Mouse (Mus musculus) adrenal gland, postnatal 14 days (tissue): ENCODE data around the gene Lhfpl2. TPM values are rescaled to one million over a fixed set of nuclear protein-coding genes. Genes with fewer than 3 reads are reported as not detected.

Experiments used
- DNase-seq: peaks from one replicate; pipeline ENCODE4 v3.0.0; 2021; ENCODE audit warnings: mixed read lengths
- total RNA-seq: library from RNA; stranded (reverse); gene quantifications from 2 replicates; pipeline ENCODE4 v1.2.3, GENCODE M21; 2021

Lhfpl2 gene
- total RNA-seq, 1 experiment from 2014 or later = 35.4 TPM

- DNase-seq = no peak
These were observed 7.9 kb downstream of the Lhfpl2 start for GRCm38 (mm10) chr13:94065276-94066050.

DNA sequence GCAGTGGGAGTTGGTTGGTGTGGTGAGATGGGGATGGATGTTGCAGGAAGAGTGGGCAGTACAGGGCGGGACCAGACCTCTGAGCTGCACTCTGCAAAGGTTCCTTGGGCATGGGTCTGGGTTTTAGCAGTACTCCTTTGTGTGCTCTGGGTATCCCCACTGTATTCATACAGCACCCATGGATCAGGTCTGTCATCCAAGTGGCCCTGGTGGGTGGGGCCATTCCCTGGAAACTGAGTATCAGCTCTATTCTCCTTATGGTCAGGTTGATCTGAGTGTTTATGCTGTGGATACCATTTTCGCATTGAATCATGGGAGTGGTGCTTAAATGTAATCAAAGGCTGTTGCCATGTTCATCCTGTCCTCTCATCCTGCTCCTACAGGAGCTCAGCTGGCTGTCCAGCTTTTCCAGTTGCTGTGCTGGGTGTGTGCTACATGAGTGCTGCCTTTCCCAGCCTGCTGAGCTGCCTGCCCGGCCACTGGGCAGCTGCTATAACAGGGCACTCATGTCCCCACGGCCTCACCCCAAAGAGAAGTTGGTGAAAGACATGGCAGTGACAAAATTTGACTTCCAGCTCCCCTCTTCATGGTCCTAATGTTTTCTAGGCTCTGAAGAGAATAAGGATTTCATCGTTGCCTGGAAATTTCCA lies 9.2 kb downstream of the Lhfpl2 start:
- DNase-seq = no peak

DNA sequence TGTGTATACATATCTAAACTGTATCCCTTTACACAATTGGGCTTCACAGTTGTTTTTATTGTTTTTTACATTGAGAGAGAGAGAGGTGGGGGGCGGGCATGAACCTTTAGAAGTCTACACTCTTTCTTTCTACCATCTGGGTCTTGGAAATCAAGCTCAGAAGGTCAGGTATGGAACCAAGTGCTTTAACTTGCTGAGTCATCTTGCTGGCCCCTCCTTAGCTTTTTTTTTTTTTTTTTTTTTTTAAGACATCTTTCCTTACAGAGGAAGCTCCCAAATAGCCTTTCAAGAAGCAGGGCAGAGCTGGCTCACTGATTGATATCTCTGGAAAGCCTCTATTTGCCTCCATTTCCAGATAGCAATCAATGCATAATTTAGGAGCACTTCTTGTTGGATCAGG lies 10.7 kb downstream of the Lhfpl2 start:
- no peak for DNase-seq

GRCm38 (mm10) chr13:94069421-94070307 lies 12.1 kb downstream of the Lhfpl2 start:
- no peak for DNase-seq

DNA sequence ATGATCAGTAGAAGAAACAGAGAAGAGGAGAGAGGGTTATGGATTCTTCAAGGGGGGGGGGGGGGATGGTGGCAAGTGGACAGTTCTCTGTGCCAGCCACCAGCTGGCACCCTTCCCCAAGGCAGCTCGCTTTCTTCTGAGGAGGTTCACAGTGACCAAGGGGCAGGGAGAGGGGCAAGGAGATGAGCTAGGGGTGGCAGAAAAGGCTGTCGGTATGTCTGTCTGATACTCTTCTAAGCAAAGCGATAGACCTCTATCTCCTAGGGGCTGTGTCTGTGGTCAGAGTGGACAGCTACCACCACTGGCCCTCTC lies 12.7 kb downstream of the Lhfpl2 start:
- DNase-seq = peak; percentile 22

GRCm38 (mm10) chr13:94070927-94071326 lies 13.3 kb downstream of the Lhfpl2 start:
- peak; percentile 29 for DNase-seq

- DNase-seq = peak; percentile 36
These were observed 15.6 kb downstream of the Lhfpl2 start for GRCm38 (mm10) chr13:94073046-94073715.

- DNase-seq = no peak
These were observed 16.1 kb downstream of the Lhfpl2 start for GRCm38 (mm10) chr13:94073716-94074115.

GRCm38 (mm10) chr13:94075181-94075580 lies 17.6 kb downstream of the Lhfpl2 start:
- DNase-seq = peak; percentile 44

DNA sequence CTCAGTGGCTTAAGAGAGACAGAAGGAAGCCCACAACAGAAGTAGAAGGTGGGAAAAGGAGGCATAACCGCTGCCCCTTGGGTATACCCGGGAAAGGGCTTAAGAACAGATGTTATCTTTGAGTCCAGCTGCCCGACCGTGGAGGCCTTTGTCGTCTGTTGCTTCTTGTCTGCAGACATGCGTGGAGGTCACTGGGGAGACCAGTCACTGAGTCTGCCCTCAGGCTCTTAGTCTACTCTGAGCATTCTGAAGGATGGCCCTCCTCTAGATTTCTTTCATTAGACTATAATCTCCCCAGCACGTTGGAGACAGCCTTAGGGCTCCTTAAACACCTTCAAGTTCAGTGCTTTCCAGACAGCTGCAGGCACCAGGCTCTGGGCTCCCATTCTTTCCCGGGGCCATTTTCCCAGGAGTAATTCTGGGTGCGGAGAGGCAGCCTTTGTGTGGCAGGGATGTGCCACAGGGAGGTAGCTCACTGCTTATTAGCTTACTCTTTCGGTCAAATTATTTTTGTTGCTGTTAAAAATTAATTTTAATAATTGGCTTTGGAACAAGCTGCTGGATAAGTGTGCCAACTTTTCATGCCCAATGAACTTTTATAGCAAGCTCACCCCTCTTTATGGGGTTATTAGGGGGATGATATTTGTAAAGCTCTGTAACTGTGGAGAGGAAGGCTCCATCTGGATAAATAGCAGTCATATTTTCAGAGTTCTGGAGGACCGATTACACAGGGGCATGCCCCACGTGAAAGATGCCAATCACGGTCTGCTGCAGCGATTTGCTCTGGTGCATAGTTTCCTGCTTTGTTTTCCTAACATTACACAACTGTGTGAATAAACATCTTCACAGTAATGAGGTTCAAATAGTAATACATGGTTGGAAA lies 19.8 kb downstream of the Lhfpl2 start:
- no peak for DNase-seq

- DNase-seq = no peak
These were observed 25.6 kb downstream of the Lhfpl2 start for GRCm38 (mm10) chr13:94083196-94083595.

DNA sequence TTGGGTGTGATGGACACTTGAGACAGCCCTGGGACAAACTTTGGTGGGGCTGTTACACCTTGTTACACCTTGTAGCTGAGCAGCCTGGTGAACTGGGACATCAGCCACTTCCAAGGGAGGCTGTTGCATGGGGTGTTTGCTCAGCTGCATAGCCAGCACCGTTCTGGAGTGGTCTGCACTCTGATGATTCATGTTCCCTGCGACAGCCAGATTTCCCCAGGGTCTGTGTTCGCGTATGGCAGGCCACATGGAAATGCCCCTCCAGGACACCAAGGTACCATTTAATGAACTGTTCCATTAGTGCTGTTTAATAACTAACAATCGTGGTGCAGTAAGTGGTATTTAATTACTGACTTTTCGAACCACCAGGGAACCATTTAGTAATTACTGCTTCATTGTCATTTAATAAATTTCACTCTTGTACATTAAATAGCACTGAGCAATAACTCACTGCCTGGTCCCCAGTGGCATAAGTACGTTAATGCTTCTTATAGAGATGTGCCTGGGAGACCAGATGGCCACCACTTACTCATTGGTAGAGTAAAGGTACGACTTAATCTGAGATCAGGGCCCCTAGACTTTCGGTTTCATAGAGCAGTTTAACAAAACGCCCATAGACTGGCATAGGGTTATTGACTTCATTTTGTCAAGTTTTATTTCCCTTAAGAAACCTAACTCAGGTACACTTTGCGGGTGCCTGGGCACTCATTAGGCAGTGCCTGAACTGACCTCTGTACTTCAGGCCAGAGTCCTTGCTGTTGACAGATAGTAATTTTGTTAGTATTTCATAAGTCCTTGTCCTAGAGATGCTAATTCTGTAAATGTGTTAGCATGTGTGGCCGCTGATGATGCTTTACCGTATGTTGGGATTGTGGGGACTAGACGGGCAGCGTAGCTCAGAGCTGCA lies 26.9 kb downstream of the Lhfpl2 start:
- no peak for DNase-seq

DNA sequence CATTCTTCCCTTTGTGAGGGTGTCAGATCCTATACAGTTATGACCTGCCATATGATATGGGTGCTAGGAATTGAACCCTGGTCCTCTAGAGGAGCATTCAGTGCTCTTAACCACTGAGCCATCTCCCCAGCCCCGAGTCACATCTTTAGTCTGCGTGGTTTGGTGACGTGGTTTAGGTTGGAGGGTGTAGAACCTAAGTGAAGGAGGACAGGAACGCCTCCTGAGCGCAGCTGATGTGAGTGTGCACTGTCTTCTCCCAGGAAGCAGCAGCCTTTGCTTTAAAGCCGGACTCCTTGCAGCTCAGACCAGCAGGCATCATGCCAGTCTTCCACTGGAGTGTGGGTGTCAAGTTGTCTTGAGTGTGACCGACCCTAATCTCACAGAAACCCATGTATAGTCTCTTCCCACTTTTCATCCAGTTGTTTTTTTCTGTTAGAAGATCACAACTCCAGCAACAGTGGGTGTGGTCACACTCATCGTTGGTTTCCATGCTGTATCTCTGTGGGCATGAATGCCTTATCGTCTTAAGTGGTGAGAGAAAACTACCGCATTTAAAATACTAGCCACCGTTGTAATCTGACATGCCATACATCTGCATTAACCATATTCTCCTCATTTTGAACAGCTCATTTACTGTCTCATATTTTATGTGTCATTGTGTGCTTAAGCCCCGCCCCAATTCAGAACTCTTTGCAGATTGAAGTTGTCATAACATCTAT lies 28.7 kb downstream of the Lhfpl2 start:
- no peak for DNase-seq

DNA sequence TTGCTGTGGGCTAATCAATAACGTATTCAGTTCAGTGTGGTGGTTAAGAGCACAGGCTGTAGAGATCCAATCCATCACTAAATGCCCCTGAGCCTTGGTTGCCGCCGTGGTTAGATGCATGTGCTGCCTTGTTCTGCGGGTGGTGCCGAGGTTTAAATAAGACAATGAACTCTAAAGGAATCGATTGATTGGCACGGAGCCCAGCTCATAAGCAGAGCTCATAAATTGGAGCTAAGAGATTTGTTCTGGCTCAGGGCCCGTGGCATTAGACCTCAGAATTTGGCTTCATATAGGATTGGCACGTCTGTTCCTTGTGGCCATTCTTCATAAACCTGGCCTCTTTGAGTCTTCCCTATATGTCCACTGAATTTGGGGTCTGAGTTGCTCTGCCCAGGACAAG lies 29.5 kb downstream of the Lhfpl2 start:
- DNase-seq = no peak

GRCm38 (mm10) chr13:94088788-94089187 lies 31.2 kb downstream of the Lhfpl2 start:
- DNase-seq = no peak

GRCm38 (mm10) chr13:94089286-94089685 lies 31.7 kb downstream of the Lhfpl2 start:
- DNase-seq = no peak

DNA sequence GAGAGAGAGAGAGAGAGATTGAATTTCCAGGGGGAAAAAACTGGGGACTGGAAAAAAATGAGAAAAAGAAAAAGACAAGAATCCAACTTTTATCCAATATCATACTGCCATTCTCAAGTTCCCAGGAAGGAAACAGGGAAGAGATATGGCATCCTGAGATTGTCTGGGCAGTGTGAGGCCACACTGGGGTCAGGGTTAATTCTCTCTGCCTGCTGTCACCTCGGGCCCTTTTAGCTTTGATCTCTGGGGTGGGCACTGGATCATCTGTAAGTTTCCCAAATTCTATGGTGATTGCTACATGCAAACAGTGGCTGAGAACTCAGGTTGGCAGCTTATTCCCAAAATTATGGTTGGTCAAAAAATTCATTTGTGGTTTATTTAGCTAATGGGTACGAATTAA lies 33.8 kb downstream of the Lhfpl2 start:
- no peak for DNase-seq

GRCm38 (mm10) chr13:94094176-94094575 lies 36.6 kb downstream of the Lhfpl2 start:
- no peak for DNase-seq

DNA sequence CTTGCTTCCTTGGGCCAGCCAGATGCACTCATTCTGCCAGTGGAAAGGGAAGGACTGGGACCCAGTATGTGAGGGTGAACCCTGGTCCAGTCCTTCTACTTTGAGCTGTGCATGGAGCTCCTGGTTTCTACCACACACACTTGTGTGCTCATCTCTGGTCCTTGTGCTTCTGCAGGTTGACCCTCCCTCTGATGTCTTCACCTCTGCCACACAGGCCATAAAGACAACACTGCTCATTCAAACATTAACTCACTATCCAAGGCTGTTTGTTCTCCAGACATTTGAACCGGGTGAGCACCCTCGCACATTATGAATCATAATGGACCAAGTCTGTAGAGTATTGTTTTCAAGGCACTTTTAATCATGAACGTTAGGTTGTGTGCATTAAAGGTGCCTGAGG lies 37.0 kb downstream of the Lhfpl2 start:
- DNase-seq = no peak

- DNase-seq = no peak
These were observed 37.6 kb downstream of the Lhfpl2 start for GRCm38 (mm10) chr13:94095202-94095601.
